Mouse (Mus musculus): ENCODE data around the gene Sfxn5.

DNA sequence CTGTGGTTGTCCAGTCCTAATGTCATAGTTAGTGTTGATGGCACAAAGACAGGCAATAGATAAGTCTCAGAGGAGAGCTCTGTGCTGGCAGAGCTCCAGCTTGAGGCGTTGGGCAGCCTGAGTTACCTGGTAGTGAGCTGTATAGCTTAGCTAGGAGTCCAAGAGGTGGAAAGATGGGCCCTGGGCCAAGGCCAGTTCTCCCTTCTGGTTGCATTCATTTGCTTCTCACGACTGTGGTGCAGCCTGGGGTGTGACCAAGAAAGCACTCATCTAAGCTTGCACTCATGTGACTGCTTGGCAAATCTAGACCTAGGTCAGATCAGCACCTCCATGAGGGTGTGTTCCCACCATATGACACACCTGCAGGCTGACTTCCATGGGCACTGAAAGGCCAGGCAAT lies 135.3 kb downstream of the Sfxn5 start:
- TF ChIP-seq CTCF (IDR thresholded peaks at IDR 0.05) (no peak), POLR2A (IDR thresholded peaks at IDR 0.05; ENCODE audit: insufficient read depth, low read depth, low read length) (no peak)

Measured in heart, adult 2 months (tissue).